Mouse (Mus musculus): ENCODE results near the gene Cd164l2.

DNA sequence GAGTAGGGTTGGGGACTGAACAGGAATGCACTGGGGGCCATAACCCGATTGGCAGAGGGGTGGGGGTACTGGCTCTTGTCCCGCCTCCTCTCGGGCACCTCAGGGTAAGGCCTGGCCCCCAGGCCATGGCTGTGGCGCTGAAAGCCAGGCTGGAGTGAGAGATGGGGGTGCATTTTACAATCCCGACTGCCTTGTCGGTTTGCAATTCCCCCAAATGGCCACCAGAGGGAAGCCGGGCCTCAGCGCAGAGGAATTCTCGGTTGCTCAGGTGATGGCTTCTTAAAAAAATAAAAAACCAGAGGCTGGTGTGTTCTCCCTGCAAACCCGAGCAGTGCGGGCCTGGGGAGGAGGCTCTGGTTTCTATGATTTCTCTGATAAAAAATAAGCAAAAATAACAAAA, 2.6 kb upstream of the Cd164l2 start:
- peak; percentile 93 for TF ChIP-seq CTCF (IDR thresholded peaks at IDR 0.05; ENCODE audit: low read depth, low read length)
- TF ChIP-seq GATA1 (IDR thresholded peaks at IDR 0.05; ENCODE audit: borderline replicate concordance, low read length): no peak
